Mouse (Mus musculus) left cerebral cortex, postnatal 25 days (tissue): ENCODE results near the gene Hist1h2ah. TPM values are rescaled to one million over a fixed set of nuclear protein-coding genes. Genes with fewer than 3 reads are reported as not detected.

ENCODE experiments used
- DNase-seq, 2 experiments: peaks; one replicate each; pipeline ENCODE4 v3.0.0; 2022; ENCODE audit warnings: low spot score in 2 of 2, mixed read lengths in 1 of 2
- intact Hi-C: fragments of 180-260 bp; cut with DNase I; formaldehyde crosslinking; loops from one replicate; pipeline ENCODE4 v1.15.1; 2025
- total RNA-seq, 2 experiments: library from RNA; stranded (reverse); gene quantifications; 2 replicates each; pipeline ENCODE4 v1.2.3; 2021

The Hist1h2ah gene
- total RNA-seq, 2 experiments from 2014 or later: 28.7 to 29.1 TPM

DNA sequence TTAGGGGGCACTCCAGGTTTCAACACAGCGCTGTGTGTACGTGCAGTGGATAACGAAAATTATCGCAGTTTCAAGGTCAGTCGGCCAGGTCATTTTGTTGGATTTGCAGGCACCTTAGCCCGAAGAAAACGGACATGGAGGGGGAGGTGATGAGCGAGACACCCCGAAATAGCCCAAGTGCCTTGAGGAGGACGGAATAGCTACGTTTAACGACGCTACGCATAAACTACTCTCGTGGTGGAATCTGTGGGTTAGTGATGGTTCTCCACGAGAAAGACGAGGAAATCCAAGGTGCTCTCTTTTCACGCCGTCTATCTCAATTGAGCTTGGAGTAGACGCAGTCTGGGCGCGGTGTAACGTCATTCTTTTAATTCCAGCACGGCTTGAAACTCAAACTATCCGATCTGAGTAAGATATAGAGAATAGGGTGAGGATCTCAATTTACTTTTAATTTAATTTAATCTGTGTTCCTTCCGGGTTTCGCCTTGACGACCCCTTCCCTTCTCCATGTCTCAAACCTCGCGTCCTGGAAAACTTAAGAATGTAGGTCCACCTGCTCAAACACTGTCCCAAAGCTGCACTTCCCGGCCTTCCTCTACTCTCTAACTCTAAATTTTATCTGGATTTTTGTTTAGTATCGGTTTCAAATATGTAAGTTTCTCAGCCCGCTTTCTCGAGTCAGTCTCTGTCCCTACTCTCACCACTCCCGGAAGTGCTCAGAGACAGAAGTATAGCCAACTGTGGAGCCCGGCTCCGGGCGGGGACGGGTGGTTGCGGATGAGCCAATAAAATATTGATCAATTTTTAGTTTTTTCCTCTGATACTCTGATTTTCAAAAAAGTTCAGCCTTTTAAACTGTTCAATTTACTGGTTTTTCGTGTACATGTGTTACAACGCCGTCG is 15.2 kb downstream of the Hist1h2ah start:
- DNase-seq: no peak
- intact Hi-C loops: loop anchor here (10.0 kb wide), 2 partner anchors 165 to 855 kb away; no protein-coding TSS in a partner anchor

DNA sequence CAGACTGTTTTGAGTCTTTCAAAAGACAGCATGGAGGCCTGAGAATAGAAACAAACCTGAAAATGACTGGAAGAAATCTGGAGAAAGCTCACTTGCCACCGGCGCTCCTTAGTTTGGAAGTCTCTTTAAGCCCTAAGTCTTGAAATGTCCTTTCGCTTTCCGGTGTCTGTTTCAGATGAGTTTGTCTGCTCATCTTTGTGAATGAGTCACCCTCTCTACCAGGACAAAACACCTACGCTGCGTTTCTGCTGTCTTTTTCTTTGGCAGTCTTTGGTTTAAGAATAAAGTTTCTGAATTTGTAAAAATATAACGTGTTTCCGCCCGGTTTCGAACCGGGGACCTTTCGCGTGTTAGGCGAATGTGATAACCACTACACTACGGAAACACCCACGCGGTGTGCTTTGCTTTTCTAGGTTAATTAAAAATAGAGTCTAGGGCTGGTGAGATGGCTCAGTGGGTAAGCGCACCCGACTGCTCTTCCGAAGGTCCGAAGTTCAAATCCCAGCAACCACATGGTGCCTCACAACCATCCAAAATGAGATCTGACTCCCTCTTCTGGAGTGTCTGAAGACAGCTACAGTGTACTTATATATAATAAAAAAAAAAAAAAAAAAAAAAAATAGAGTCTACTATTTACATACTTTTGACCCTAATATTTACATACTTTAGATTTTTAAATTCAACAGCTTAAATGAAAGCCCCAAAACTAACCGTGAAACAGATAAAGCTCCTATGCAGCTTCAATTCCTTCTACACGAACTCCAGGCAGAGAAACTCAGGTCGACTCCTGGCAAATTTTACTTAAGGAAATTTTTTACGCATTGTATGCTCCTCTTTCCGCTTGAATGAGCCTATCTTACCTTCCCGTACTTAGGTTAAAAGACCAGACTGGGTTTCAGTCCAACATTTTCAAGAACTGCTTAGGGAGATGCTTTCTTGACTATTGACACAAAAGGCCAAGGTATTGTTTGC is 19.6 kb downstream of the Hist1h2ah start:
- DNase-seq: peak; percentile 76 to 84
- intact Hi-C loops: loop anchor here (2.0 kb wide), 1 partner anchor 19 kb away; no protein-coding TSS in a partner anchor

DNA sequence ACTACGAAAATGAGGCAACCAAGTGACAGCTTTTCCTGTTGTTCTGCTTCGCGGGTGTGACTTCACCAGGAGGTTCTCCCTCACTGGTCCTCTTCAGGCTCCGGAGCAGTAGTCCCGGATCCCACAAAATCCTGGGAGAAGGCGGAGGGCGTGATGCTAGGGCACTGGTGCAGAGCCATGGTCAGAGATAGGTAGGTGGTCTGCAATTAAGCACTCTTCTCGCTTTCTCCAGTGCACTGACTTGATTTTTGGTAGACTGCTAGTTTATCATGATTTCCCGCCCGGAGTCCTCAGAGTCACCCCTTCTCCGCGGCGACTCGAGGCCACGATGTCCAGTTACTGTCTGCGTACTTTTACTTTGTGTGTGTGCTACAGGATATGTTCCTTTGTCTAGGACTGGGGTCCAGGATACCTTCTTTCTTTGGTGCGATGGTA is 20.9 kb downstream of the Hist1h2ah start:
- no peak for DNase-seq
- intact Hi-C loops: loop anchor here (2.0 kb wide), 1 partner anchor 18 kb away; no protein-coding TSS in a partner anchor

DNA sequence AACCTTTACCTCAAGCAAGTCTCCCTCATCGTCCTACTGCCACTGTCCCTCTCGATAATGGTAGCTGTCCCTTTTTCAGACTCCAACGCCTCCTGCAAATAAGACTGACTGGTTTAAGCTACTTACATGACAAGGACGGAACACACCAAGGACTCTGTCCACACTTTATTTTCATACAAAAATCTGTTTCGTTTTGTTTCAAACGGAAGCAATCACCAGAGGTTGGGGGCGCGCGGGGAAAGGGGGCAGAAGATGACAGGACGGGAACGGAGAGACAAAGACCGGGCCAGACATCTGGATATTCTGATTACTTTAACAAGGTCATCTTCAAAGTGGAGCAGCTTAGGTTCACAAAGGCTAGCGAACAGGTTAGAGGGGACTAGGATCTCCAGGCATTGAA is 21.7 kb downstream of the Hist1h2ah start:
- no peak for DNase-seq
- intact Hi-C loops: loop anchor here (2.0 kb wide), 1 partner anchor 17 kb away; no protein-coding TSS in a partner anchor

DNA sequence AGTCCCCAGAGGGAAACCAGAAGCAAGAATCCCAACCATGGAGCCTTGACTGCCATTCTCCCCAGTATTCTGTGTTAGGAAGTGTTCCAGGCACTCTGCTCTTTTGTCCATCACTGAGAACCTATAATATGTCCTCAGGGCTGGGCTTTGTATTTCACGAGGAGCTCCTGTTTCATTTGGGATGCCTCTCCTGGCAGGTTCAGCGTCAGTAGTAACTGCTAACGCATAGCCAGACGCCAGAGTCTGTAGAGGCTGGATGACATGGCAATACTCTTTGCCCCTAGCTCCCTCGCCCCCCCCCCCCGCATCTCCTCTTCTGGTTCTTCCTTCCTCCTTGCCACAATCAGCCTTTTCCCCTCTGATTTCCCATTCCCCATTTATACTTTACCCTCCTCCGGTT is 25.7 kb downstream of the Hist1h2ah start, which contains the start of gene Prss16:
Gene Prss16, minus strand, starts transcription at position 101 of the 400 bp plus-strand sequence.
- DNase-seq: no peak
- intact Hi-C loops: loop anchor here (5.0 kb wide), 1 partner anchor 92 kb away; no protein-coding TSS in a partner anchor

DNA sequence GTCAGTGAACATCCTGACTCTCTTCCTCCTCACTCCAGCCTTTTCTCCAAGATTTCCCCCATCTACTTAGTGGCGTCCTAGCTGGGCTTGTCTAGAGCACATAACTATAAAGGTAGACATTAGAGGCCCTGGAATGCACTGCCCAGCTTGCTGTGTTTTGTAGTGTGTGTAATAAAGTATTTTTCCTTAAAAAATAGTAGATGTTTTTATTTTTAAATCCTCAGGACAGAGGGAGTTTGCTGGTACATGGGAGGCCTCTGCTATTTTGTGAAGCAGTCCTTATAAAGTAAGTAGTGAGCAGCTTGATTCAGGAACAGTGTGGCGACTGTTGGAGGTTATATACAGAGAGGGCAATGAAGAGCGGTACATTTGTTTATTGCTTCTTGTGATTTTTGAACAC is 26.7 kb downstream of the Hist1h2ah start:
- intact Hi-C loops: loop anchor here (5.0 kb wide), 1 partner anchor 91 kb away; no protein-coding TSS in a partner anchor
- no peak for DNase-seq

DNA sequence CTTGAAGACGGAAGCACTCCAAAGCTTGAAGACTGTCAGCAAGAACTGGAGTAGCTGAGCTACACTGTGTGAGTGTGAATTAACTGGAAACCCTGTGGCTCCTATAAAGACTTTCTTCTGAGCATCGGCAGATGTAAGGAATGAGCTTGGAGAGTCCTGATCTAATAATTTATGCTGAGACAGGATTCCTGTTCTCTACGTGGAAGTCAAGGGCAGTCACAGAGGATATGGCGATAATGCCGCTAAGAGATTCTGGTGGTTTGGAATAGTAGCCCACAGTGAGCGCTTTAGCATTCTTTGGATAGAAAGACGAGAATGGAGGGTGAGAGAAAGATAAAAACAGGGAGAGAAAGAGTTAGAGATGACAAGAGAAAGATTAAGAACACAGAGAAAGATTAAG is 27.5 kb downstream of the Hist1h2ah start:
- no peak for DNase-seq
- intact Hi-C loops: loop anchor here (5.0 kb wide), 1 partner anchor 91 kb away; no protein-coding TSS in a partner anchor

DNA sequence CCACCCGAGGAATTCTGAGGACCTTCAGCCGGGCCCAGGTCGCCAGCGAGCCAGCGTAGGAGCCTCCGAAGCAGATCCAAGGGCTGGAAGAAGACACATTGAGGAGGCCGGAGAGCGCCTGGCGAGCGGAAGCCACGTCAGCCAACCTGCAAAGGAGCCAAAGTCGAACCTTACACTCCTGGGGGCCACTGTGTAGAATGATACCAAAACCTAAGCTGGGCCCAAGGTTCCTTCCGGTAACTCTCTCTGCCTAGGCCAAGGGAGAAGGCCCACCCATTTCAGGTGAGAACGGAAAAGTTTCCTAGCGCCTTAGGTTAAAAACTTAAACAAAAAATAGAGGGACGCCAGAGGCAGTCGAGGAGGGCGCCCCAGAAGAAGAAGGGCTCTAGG is 28.3 kb downstream of the Hist1h2ah start:
- intact Hi-C loops: loop anchor here (5.0 kb wide), 1 partner anchor 90 kb away; no protein-coding TSS in a partner anchor
- no peak for DNase-seq

DNA sequence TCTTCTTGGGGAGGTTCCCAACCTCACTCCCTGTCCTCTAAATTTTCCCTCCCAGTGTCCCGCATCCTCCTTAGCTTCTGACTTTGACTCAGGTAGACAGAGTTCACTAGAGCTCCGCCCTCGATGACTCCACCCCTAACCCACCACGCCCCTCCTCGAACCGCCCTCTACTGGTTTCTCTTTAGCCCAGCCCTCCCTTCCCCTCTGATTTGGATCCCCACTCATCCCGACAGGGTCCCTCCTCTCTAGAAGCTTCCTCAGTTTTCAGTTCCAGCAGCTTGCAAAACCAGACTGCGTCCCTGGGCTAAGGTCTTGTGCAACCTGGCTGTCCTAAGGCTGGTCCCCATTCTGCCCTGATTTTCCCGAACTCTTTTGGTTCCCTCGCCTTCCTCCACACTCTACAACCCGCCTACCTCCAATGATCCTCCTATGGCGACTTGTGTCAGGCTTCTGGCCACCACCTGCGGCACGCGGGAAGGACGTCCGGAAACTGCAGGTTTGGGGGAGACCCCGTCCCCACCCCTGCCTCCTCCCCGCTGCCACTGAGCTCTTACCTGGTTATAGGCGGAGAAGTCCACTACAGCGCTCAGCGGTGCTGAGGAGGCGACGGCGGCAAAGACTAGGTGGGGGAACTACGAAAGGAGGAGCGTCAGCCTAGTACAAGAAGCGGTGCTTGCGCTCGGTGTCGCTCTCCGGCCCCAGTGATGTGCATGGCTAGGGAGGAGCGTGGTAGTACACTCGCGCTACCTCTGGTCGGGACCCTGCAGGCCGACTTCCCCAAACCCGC is 28.8 kb downstream of the Hist1h2ah start:
- DNase-seq: peak in 1 of 2 experiments; percentile 9
- intact Hi-C loops: loop anchor here (5.0 kb wide), 1 partner anchor 89 kb away; no protein-coding TSS in a partner anchor

DNA sequence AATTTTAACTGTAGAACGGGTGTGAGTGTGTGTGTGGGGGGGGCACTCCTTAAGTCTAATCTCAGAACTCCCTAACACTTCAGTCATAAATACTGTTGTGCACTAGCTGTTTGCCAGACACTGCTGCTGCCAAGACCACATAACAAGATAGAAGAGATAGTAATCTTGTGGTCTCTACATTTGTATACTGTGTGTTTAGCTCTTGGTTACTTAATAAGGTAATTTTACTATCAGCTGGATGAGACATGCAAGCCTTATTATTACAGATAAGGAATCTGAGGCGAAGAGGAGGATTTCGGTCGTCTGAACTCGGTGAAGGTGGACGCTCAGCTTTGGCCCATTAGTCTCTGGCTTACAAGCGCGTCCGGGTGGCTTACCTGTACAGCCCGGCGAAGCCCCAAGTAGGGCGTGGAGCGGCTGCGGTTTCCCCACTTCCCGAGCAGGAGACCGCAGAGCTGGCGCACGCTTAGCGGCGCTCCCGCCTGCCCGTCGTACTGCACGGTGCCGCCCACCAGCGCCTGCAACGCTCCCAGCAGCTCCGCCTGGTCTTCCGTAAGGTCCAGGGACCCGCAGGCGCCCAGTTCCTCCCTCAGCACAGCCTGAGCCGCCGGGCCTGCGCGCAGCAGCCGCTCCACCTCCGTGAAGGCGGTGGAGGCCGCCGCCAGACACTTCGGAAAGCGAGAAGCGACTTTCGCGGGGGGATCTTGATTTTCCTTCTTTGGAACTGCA is 29.6 kb downstream of the Hist1h2ah start:
- peak; percentile 30 to 44 for DNase-seq
- intact Hi-C loops: loop anchor here (5.0 kb wide), 1 partner anchor 88 kb away; no protein-coding TSS in a partner anchor

DNA sequence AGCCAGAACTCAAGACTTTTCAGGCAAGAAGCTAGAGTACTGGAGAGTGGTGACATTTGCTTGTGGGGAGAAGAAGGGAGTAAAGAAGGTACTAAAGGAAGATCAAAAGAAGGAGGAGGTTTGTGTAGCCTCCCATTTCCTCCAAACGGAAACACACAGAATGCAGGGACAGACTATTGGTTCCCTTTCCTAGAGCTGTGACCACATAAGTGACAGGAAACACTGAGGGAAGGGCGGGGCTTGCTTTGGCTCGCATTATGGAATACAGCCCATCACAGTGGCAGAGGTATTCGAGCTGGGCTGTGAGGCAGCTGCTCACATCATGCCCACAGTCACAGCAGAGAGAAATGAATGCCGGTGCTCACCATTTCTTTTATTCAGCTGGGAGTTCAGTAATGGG is 33.5 kb downstream of the Hist1h2ah start:
- intact Hi-C loops: no loop called here
- no peak for DNase-seq

DNA sequence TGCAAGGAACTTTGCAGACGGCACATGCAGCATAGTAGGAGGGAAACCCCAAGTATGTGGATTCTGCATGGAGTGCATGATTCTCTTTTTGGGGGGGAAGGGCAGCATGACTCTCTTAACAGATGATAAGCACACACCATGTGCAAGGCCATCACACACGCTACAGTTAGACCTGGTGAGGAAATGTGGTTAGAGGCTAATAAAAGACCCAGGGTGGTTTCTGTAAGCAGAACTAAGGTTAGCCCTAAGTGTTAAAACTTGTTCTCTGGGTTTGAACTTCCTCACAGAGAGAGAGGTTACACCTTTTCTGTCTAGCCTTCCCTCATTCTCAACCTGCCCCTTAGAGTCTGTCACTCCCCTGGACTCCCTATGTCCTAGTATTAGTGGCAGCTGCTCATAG is 34.0 kb downstream of the Hist1h2ah start:
- DNase-seq: no peak
- intact Hi-C loops: no loop called here

DNA sequence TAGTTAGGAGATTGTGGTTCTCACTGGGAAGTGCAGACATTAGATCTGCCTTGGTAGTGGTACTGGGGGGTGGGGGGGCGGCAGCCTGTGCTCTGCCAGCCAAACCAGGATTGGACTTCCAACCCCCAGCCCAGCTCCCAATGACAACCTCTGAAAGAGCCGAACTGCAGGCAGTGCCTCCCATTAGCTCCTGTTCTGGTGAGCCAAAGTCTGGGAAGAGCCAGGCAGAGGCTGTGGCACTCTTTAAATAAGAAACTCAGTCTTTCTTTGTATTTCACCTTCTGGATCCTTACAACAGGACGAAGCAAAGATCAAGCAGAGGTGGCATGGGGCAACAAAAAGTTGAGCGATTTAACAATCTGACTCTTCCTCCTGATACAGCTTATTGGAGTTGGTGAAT is 36.2 kb downstream of the Hist1h2ah start:
- DNase-seq: no peak
- intact Hi-C loops: no loop called here

DNA sequence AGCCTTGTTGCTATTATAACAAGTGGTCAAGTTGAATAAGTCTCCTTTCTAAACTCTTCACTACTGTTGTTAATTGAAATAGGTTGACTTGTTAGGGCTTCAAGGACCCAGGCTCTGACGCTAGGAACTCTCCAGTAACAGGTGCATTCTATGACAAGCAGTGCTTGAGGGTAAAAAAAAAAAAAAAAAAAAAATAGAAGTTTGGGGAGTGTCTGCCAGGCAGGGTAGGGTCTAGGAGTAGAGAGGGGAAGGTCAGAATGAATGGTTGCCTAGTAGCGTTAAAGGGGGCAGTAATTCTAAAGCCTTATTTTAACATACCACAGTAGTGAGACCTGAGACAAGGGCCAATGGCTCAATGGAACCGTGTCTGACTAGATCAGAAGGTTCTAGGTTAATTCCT is 37.0 kb downstream of the Hist1h2ah start:
- intact Hi-C loops: no loop called here
- DNase-seq: no peak

DNA sequence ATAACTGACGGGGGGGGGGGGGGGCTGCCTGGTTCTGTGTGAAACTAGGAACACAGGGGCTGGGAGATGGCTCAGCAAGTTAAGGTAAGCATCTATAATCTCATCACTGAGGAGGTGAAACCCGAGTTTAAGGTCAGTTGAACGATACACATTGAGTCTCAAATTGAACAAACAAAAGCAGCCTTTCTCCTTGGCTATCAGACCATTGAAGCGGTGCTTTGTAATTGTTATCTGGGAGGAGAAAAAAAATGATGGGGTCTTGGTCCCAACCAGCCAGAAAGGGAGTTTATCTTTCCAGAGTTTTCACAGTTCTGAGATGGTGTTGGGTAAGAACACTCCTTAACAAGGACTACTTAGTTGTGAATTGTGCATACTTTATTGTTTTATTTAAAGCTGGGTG is 37.5 kb downstream of the Hist1h2ah start:
- intact Hi-C loops: loop anchor here (2.0 kb wide), 1 partner anchor 17 kb away; no protein-coding TSS in a partner anchor
- DNase-seq: no peak

DNA sequence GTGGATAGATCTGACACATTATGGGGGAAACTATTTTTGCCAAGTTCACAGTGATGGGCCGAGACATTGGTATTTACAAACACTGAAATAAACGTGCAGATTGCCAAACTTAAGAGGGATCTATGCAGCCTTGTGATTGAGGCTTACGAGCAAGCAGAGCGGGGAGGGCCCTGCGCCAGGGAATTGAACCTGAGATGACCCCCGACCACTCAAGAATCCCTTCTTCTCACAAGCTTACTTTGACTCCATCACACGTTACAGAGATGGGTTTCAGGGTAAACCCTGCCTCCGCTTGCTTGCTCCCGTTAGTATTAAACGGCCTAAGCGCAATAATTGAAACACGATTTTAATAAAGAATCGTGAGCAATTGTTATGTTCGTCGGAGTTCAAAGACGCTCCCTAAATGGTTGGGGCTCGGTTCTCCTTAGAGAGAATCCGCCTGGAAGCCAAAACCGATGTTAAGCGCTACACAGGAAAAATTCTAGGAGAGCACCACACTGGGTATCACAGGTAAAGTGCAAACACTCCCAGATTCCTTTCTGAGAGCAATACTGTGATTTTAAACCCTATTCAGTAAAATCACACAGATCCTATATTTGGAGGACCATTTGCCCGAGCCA is 38.1 kb downstream of the Hist1h2ah start:
- intact Hi-C loops: loop anchor here (2.0 kb wide), 1 partner anchor 17 kb away; no protein-coding TSS in a partner anchor
- DNase-seq: peak in 1 of 2 experiments; percentile 3

DNA sequence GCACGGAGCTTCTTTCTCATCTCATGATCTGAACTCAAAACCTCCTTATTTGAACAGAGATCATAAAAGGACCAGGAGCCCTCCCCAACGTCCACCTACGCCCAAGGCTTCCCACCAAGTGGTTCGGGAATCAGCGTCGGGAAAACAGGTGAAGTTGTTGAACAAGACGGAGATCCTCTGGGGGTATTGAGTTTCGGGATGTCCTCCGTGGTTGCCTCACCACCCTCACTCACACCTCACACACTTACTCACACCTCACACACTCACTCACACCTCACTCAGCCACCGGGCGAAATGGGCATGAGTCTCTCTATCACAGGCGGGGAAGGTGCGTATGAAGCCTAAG is 38.6 kb downstream of the Hist1h2ah start:
- intact Hi-C loops: loop anchor here (2.0 kb wide), 1 partner anchor 18 kb away; no protein-coding TSS in a partner anchor

More for the DNA sequence above, 38.6 kb downstream of the Hist1h2ah start:
- peak in 1 of 2 experiments; percentile 5 for DNase-seq
